Mouse (Mus musculus) embryo, embryonic 11 days (tissue): ENCODE data around the gene Vmn2r49.
"Not testable (repeated sequence)": the region's sequence is repeated elsewhere in the genome, so short reads cannot be mapped to it uniquely, and the experiment has no call there.

Source experiments
- DNase-seq: peaks from one replicate; pipeline ENCODE4 v3.0.0-alpha.2; 2015

The Vmn2r49 gene

DNA sequence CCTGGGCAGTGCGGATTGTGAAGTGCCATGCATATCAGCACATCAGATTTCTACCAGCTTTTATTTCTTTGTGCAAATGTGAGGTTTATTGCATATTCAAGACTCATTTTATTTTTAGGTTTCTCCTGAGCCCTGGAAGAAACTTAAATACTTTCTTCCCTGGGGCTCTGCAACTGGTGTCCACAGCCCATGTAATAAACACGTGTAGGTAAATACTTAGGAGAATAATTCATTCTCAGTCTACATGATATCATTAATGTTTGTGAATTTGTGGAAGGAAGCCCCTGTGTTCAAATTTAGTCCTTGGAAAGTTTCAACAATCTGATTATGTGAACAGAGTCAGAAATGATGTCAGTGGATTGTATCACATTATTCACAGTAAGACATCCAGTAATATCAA lies at the start of gene Vmn2r49:
Gene Vmn2r49, minus strand, starts transcription at position 101 of the 400 bp plus-strand sequence.
- DNase-seq = not testable (repeated sequence)

DNA sequence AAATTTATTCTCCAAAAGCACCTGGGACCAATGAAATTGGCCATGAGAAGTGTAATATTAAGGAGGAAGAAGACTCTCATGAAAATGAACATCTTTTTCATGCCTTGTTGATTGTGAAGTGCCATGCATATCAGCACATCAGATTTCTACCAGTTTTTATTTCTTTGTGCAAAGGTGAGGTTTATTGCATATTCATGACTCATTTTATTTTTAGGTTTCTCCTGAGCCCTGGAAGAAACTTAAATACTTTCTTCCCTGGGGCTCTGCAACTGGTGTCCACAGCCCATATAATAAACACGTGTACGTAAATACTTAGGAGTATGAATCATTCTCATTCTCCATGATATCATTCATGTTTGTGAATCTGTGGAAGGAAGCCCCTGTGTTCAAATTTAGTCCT lies 38.6 kb downstream of the Vmn2r49 start, which contains the start of gene Vmn2r48:
Gene Vmn2r48, minus strand, starts transcription at position 101 of the 400 bp plus-strand sequence.
- DNase-seq = not testable (repeated sequence)
